Mouse (Mus musculus): ENCODE data around the gene Syngr4. TPM values are rescaled to one million over a fixed set of nuclear protein-coding genes. Genes with fewer than 3 reads are reported as not detected.

Syngr4 gene
- polyA plus RNA-seq, 1 experiment from 2014 or later = 0.76 TPM

GRCm38 (mm10) chr7:45922928-45923761 lies 26.6 kb upstream of the Syngr4 start:
- peak; percentile 87 for ATAC-seq (replicated peaks; ENCODE audit: insufficient number of reproducible peaks, insufficient read depth, low FRiP score, low read depth)
- peak overlapping the region; percentile 93 for H3K27ac ChIP-seq
- no peaks in the 10 kb centered on the region for H3K36me3 ChIP-seq
- peaks cover 38% of the 10 kb centered on the region for H3K4me1 ChIP-seq (replicated peaks)
- H3K4me2 ChIP-seq = peak overlapping the region; percentile 74
- H3K4me3 ChIP-seq = peak overlapping the region; percentile 50
- H3K9ac ChIP-seq = peak overlapping the region; percentile 35; the same call in 1 of the 2 replicates
- no peaks in the 10 kb centered on the region for H3K9me3 ChIP-seq (replicated peaks)
- peaks cover 10% of the 10 kb centered on the region; the same call in 1 of the 2 replicates for H3K27me3 ChIP-seq
- under 1% methylated on average over 37 of the region's 37 CpGs for WGBS

GRCm38 (mm10) chr7:45921950-45922600 lies 25.6 kb upstream of the Syngr4 start:
- peaks cover 48% of the 10 kb centered on the region for H3K4me1 ChIP-seq (replicated peaks)
- no peak for ATAC-seq (replicated peaks; ENCODE audit: insufficient number of reproducible peaks, insufficient read depth, low FRiP score, low read depth)
- 81% methylated on average over 12 of the region's 12 CpGs for WGBS
- H3K4me3 ChIP-seq = no peak overlapping the region
- no peaks in the 10 kb centered on the region for H3K36me3 ChIP-seq
- H3K4me2 ChIP-seq = peak overlapping the region; percentile 74
- H3K9ac ChIP-seq = no peak overlapping the region
- peak overlapping the region; percentile 93 for H3K27ac ChIP-seq
- H3K27me3 ChIP-seq = no peaks in the 10 kb centered on the region; the same call in 1 of the 2 replicates
- no peaks in the 10 kb centered on the region for H3K9me3 ChIP-seq (replicated peaks)

- H3K27me3 ChIP-seq = no peaks in the 10 kb centered on the region
- no peaks in the 10 kb centered on the region for H3K9me3 ChIP-seq (replicated peaks)
- peak within 1 kb of the TSS; percentile 59 for H3K9ac ChIP-seq
- peak within 1 kb of the TSS; percentile 93 for H3K27ac ChIP-seq
- ATAC-seq (replicated peaks; ENCODE audit: insufficient number of reproducible peaks, insufficient read depth, low FRiP score, low read depth) = no peak
- peaks cover 56% of the 10 kb centered on the region for H3K4me1 ChIP-seq (replicated peaks)
- peak within 1 kb of the TSS; percentile 60 for H3K4me2 ChIP-seq
- no peaks in the 10 kb centered on the region for H3K36me3 ChIP-seq
- WGBS = 33% methylated on average over 9 of the region's 9 CpGs
- peak within 1 kb of the TSS; percentile 52 for H3K4me3 ChIP-seq
Measured at GRCm38 (mm10) chr7:45921242-45921621, 24.7 kb upstream of the Syngr4 start, which contains the start of gene Emp3. Gene Emp3 (minus strand): TSS chr7:45921404.

GRCm38 (mm10) chr7:45920583-45921241 lies 24.2 kb upstream of the Syngr4 start:
- 25% methylated on average over 9 of the region's 9 CpGs for WGBS
- H3K27me3 ChIP-seq = no peaks in the 10 kb centered on the region
- H3K27ac ChIP-seq = peak overlapping the region; percentile 93
- peaks cover 61% of the 10 kb centered on the region for H3K4me1 ChIP-seq (replicated peaks)
- ATAC-seq (replicated peaks; ENCODE audit: insufficient number of reproducible peaks, insufficient read depth, low FRiP score, low read depth) = no peak
- H3K4me3 ChIP-seq = peak overlapping the region; percentile 52
- H3K36me3 ChIP-seq = no peaks in the 10 kb centered on the region
- peak overlapping the region; percentile 60 for H3K4me2 ChIP-seq
- peak overlapping the region; percentile 59 for H3K9ac ChIP-seq
- H3K9me3 ChIP-seq (replicated peaks) = no peaks in the 10 kb centered on the region

GRCm38 (mm10) chr7:45919761-45920160 lies 23.2 kb upstream of the Syngr4 start:
- no peak for ATAC-seq (replicated peaks; ENCODE audit: insufficient number of reproducible peaks, insufficient read depth, low FRiP score, low read depth)
- WGBS = 64% methylated on average over 4 of the region's 4 CpGs

GRCm38 (mm10) chr7:45919083-45919671 lies 22.7 kb upstream of the Syngr4 start:
- Histone ChIP-seq H3K9ac (no peak overlapping the region), H3K4me2 (peak overlapping the region; percentile 60), H3K4me3 (peak overlapping the region; percentile 52; the same call in 1 of the 2 replicates), H3K36me3 (no peaks in the 10 kb centered on the region), H3K27me3 (no peaks in the 10 kb centered on the region), H3K9me3 (replicated peaks) (no peaks in the 10 kb centered on the region), H3K4me1 (replicated peaks) (peaks cover 58% of the 10 kb centered on the region), H3K27ac (no peak overlapping the region)
- ATAC-seq (replicated peaks; ENCODE audit: insufficient number of reproducible peaks, insufficient read depth, low FRiP score, low read depth) = no peak
- 64% methylated on average over 14 of the region's 14 CpGs for WGBS

More at GRCm38 (mm10) chr7:45919761-45920160, 23.2 kb upstream of the Syngr4 start:
- H3K27ac ChIP-seq = peak overlapping the region; percentile 93; the same call in 1 of the 2 replicates
- H3K9me3 ChIP-seq (replicated peaks) = no peaks in the 10 kb centered on the region
- peaks cover 62% of the 10 kb centered on the region for H3K4me1 ChIP-seq (replicated peaks)
- no peaks in the 10 kb centered on the region for H3K27me3 ChIP-seq
- H3K36me3 ChIP-seq = no peaks in the 10 kb centered on the region
- H3K9ac ChIP-seq = peak overlapping the region; percentile 59; the same call in 1 of the 2 replicates
- H3K4me3 ChIP-seq = peak overlapping the region; percentile 52
- H3K4me2 ChIP-seq = peak overlapping the region; percentile 60

- peaks cover 52% of the 10 kb centered on the region for H3K4me1 ChIP-seq (replicated peaks)
Measured at GRCm38 (mm10) chr7:45917926-45918325, 21.4 kb upstream of the Syngr4 start.

GRCm38 (mm10) chr7:45917004-45917704 lies 20.6 kb upstream of the Syngr4 start:
- Histone ChIP-seq H3K9me3 (replicated peaks) (no peaks in the 10 kb centered on the region), H3K4me3 (peak overlapping the region; percentile 45), H3K36me3 (no peaks in the 10 kb centered on the region), H3K27me3 (no peaks in the 10 kb centered on the region), H3K27ac (peak overlapping the region; percentile 71), H3K9ac (0 out of 2 replicates have a peak overlapping the region, but pooled peaks have one; percentile 47), H3K4me1 (replicated peaks) (peaks cover 44% of the 10 kb centered on the region), H3K4me2 (peak overlapping the region; percentile 64)
- 28% methylated on average over 13 of the region's 13 CpGs for WGBS
- no peak for ATAC-seq (replicated peaks; ENCODE audit: insufficient number of reproducible peaks, insufficient read depth, low FRiP score, low read depth)

More at GRCm38 (mm10) chr7:45917926-45918325, 21.4 kb upstream of the Syngr4 start:
- 81% methylated on average over 15 of the region's 15 CpGs for WGBS
- no peaks in the 10 kb centered on the region for H3K36me3 ChIP-seq
- no peak overlapping the region for H3K9ac ChIP-seq
- no peak overlapping the region for H3K4me2 ChIP-seq
- H3K4me3 ChIP-seq = no peak overlapping the region
- H3K27me3 ChIP-seq = no peaks in the 10 kb centered on the region
- H3K27ac ChIP-seq = 0 out of 2 replicates have a peak overlapping the region, but pooled peaks have one; percentile 71
- no peak for ATAC-seq (replicated peaks; ENCODE audit: insufficient number of reproducible peaks, insufficient read depth, low FRiP score, low read depth)
- H3K9me3 ChIP-seq (replicated peaks) = no peaks in the 10 kb centered on the region

GRCm38 (mm10) chr7:45916056-45917003 lies 19.8 kb upstream of the Syngr4 start:
- H3K36me3 ChIP-seq = peaks cover under 1% of the 10 kb centered on the region; the same call in 1 of the 2 replicates
- H3K4me1 ChIP-seq (replicated peaks) = peaks cover 37% of the 10 kb centered on the region
- peak overlapping the region; percentile 47 for H3K9ac ChIP-seq
- H3K9me3 ChIP-seq (replicated peaks) = no peaks in the 10 kb centered on the region
- H3K27me3 ChIP-seq = no peaks in the 10 kb centered on the region
- peak overlapping the region; percentile 64 for H3K4me2 ChIP-seq
- peak overlapping the region; percentile 45 for H3K4me3 ChIP-seq
- H3K27ac ChIP-seq = peak overlapping the region; percentile 71
- peak; percentile 75 for ATAC-seq (replicated peaks; ENCODE audit: insufficient number of reproducible peaks, insufficient read depth, low FRiP score, low read depth)
- WGBS = 37% methylated on average over 26 of the region's 26 CpGs
